Mouse (Mus musculus) hindbrain, embryonic 11.5 days (tissue): ENCODE results near the gene Mei1. TPM values are rescaled to one million over a fixed set of nuclear protein-coding genes. Genes with fewer than 3 reads are reported as not detected.

Source experiments
- ATAC-seq: fragments of 200-750 bp; cut with Nextera tagmentation; 2 replicates; pipeline ENCODE4 v1.8.0; 2017; ENCODE audit warnings: mild to moderate bottlenecking, moderate TSS enrichment, moderate library complexity; ENCODE audit not compliant: low FRiP score
- DNase-seq: peaks from one replicate; pipeline ENCODE4 v3.0.0-alpha.2; 2015; ENCODE audit warnings: low spot score
- H3K27ac ChIP-seq: fragments of 300-500 bp; sonication (generic); 2 replicates; pipeline ENCODE4 v1.5.1; 2014; ENCODE audit warnings: mild to moderate bottlenecking, low read depth, low read length
- H3K27me3 ChIP-seq: fragments of 300-500 bp; sonication (generic); 2 replicates; pipeline ENCODE4 v1.6.1; 2014; ENCODE audit warnings: mild to moderate bottlenecking, low read length, moderate library complexity, mixed read lengths; ENCODE audit not compliant: control insufficient read depth, insufficient read depth
- H3K36me3 ChIP-seq: fragments of 300-500 bp; sonication (generic); 2 replicates; pipeline ENCODE4 v1.6.1; 2014; ENCODE audit warnings: mild to moderate bottlenecking, low read length, moderate library complexity, mixed read lengths; ENCODE audit not compliant: control insufficient read depth, insufficient read depth
- H3K4me1 ChIP-seq: fragments of 300-500 bp; sonication (generic); replicated peaks from 2 replicates; pipeline ENCODE4 v1.6.1; 2014; ENCODE audit warnings: low read length, mixed read lengths; ENCODE audit not compliant: control insufficient read depth, insufficient read depth
- H3K4me2 ChIP-seq: fragments of 300-500 bp; sonication (generic); replicated peaks from 2 replicates; pipeline ENCODE4 v1.6.1; 2014; ENCODE audit warnings: mild to moderate bottlenecking, low read depth, low read length
- H3K4me3 ChIP-seq: fragments of 300-500 bp; sonication (generic); 2 replicates; pipeline ENCODE4 v1.5.1; 2014; ENCODE audit warnings: low read depth, low read length
- H3K9ac ChIP-seq: fragments of 300-500 bp; sonication (generic); 2 replicates; pipeline ENCODE4 v1.6.1; 2014; ENCODE audit warnings: low read depth, low read length
- H3K9me3 ChIP-seq: fragments of 300-500 bp; sonication (generic); 2 replicates; pipeline ENCODE4 v1.6.1; 2016; ENCODE audit warnings: low read length; ENCODE audit not compliant: control insufficient read depth
- WGBS: fragments of 180-500 bp; shearing (Covaris S2); extraction: QIAGEN DNeasy Blood & Tissue Kit; methylation state at CpG from one replicate; pipeline ENCODE4 v1.1.7; 2014; 5-methylcytosine and 5-hydroxymethylcytosine counted together
- polyA plus RNA-seq: library from polyadenylated mRNA; unstranded; fragments of >200 nt; fragmentation: Nextera tagmentation; extraction: Ambion mirVana; gene quantifications from 2 replicates; pipeline ENCODE4 v1.2.1, GENCODE M21; 2014

The Mei1 gene
- not detected in 2 replicates for polyA plus RNA-seq

GRCm38 (mm10) chr15:82069898-82070297, at the start of gene Mei1:
Gene Mei1 (plus strand): TSS chr15:82069996.
- 24% methylated on average over 40 of the region's 40 CpGs for whole genome bisulfite sequencing
- no peak within 1 kb of the TSS for H3K27ac ChIP-seq
- H3K9me3 ChIP-seq = no peaks in the 10 kb centered on the region
- H3K4me1 ChIP-seq = no peaks in the 10 kb centered on the region
- H3K4me2 ChIP-seq = no peak within 1 kb of the TSS
- DNase-seq (peak; percentile 39), ATAC-seq (no peak)
- no peaks in the 10 kb centered on the region for H3K36me3 ChIP-seq
- no peak within 1 kb of the TSS for H3K4me3 ChIP-seq
- peaks cover 15% of the 10 kb centered on the region for H3K27me3 ChIP-seq
- H3K9ac ChIP-seq = no peak within 1 kb of the TSS

- ATAC-seq (no peak), DNase-seq (no peak)
- Histone ChIP-seq H3K9ac (no peak overlapping the region), H3K9me3 (no peaks in the 10 kb centered on the region), H3K36me3 (peaks cover 8% of the 10 kb centered on the region; the same call in 1 of the 2 replicates), H3K4me3 (no peak overlapping the region), H3K4me1 (no peaks in the 10 kb centered on the region), H3K27ac (no peak overlapping the region), H3K27me3 (no peaks in the 10 kb centered on the region), H3K4me2 (no peak overlapping the region)
- WGBS = 96% methylated on average over 13 of the region's 13 CpGs
Observed at GRCm38 (mm10) chr15:82022535-82023088, 47.2 kb upstream of the Mei1 start.

GRCm38 (mm10) chr15:82023965-82024635, 45.7 kb upstream of the Mei1 start:
- Histone ChIP-seq H3K9ac (no peak overlapping the region), H3K27ac (no peak overlapping the region), H3K4me2 (no peak overlapping the region), H3K9me3 (no peaks in the 10 kb centered on the region), H3K27me3 (no peaks in the 10 kb centered on the region), H3K4me3 (no peak overlapping the region), H3K4me1 (no peaks in the 10 kb centered on the region), H3K36me3 (peaks cover 8% of the 10 kb centered on the region; the same call in 1 of the 2 replicates)
- DNase-seq = no peak
- ATAC-seq = no peak
- WGBS = 93% methylated on average over 6 of the region's 6 CpGs

GRCm38 (mm10) chr15:82027276-82027675, 42.5 kb upstream of the Mei1 start:
- Histone ChIP-seq H3K9me3 (no peaks in the 10 kb centered on the region), H3K36me3 (peaks cover 8% of the 10 kb centered on the region; the same call in 1 of the 2 replicates), H3K4me2 (no peak overlapping the region), H3K27me3 (no peaks in the 10 kb centered on the region), H3K9ac (no peak overlapping the region), H3K27ac (no peak overlapping the region), H3K4me1 (no peaks in the 10 kb centered on the region), H3K4me3 (no peak overlapping the region)
- DNase-seq (no peak), ATAC-seq (no peak)
- WGBS = 94% methylated on average over 7 of the region's 7 CpGs

- no peaks in the 10 kb centered on the region for H3K27me3 ChIP-seq
- no peak overlapping the region for H3K4me3 ChIP-seq
- H3K9ac ChIP-seq = no peak overlapping the region
- no peak overlapping the region for H3K4me2 ChIP-seq
- no peaks in the 10 kb centered on the region for H3K9me3 ChIP-seq
- no peak for ATAC-seq
- no peaks in the 10 kb centered on the region for H3K4me1 ChIP-seq
- H3K36me3 ChIP-seq = peaks cover 8% of the 10 kb centered on the region; the same call in 1 of the 2 replicates
- no peak for DNase-seq
- H3K27ac ChIP-seq = no peak overlapping the region
- WGBS = 92% methylated on average over 7 of the region's 7 CpGs
Observed at GRCm38 (mm10) chr15:82027726-82028125, 42.1 kb upstream of the Mei1 start.

GRCm38 (mm10) chr15:82032386-82032785, 37.4 kb upstream of the Mei1 start:
- Histone ChIP-seq H3K36me3 (no peaks in the 10 kb centered on the region), H3K27me3 (no peaks in the 10 kb centered on the region)
- WGBS = 90% methylated on average over 7 of the region's 7 CpGs

GRCm38 (mm10) chr15:82033762-82034161, 36.0 kb upstream of the Mei1 start, which contains the start of gene Desi1:
Gene Desi1 (minus strand): TSS chr15:82033862.
- ATAC-seq (no peak), DNase-seq (no peak)
- H3K9me3 ChIP-seq = no peaks in the 10 kb centered on the region
- no peaks in the 10 kb centered on the region for H3K36me3 ChIP-seq
- no peaks in the 10 kb centered on the region for H3K27me3 ChIP-seq
- H3K4me1 ChIP-seq = no peaks in the 10 kb centered on the region
- no peak within 1 kb of the TSS for H3K27ac ChIP-seq
- H3K9ac ChIP-seq = no peak within 1 kb of the TSS
- no peak within 1 kb of the TSS for H3K4me3 ChIP-seq
- H3K4me2 ChIP-seq = no peak within 1 kb of the TSS
- WGBS = 92% methylated on average over 4 of the region's 4 CpGs

More at GRCm38 (mm10) chr15:82032386-82032785, 37.4 kb upstream of the Mei1 start:
- Histone ChIP-seq H3K4me2 (no peak overlapping the region), H3K9me3 (no peaks in the 10 kb centered on the region), H3K27ac (no peak overlapping the region), H3K9ac (no peak overlapping the region), H3K4me3 (no peak overlapping the region), H3K4me1 (no peaks in the 10 kb centered on the region)
- DNase-seq (no peak), ATAC-seq (no peak)

GRCm38 (mm10) chr15:82035904-82036689, 33.7 kb upstream of the Mei1 start:
- no peak overlapping the region for H3K4me2 ChIP-seq
- H3K4me3 ChIP-seq = no peak overlapping the region
- ATAC-seq (no peak), DNase-seq (peak; percentile 39)
- H3K4me1 ChIP-seq = no peaks in the 10 kb centered on the region
- H3K36me3 ChIP-seq = no peaks in the 10 kb centered on the region
- no peak overlapping the region for H3K9ac ChIP-seq
- H3K27ac ChIP-seq = no peak overlapping the region
- H3K9me3 ChIP-seq = no peaks in the 10 kb centered on the region
- WGBS = 81% methylated on average over 12 of the region's 12 CpGs
- no peaks in the 10 kb centered on the region for H3K27me3 ChIP-seq
